Mouse (Mus musculus): ENCODE results near the gene Akap13.

Akap13 gene

GRCm38 (mm10) chr7:75668396-75668795 lies 213.1 kb downstream of the Akap13 start:
- in situ Hi-C loops (cut with MboI; ENCODE audit: low pct_unique_long_range_greater_than_20kb in 1 of 2, low sequenced_read_pairs in 2 of 2, unreplicated experiment in 1 of 2), result no loop called here

GRCm38 (mm10) chr7:75669416-75669815 lies 214.1 kb downstream of the Akap13 start:
- in situ Hi-C loops (cut with MboI; ENCODE audit: low pct_unique_long_range_greater_than_20kb in 1 of 2, low sequenced_read_pairs in 2 of 2, unreplicated experiment in 1 of 2), result no loop called here

- in situ Hi-C loops (cut with MboI; ENCODE audit: low pct_unique_long_range_greater_than_20kb in 1 of 2, low sequenced_read_pairs in 2 of 2, unreplicated experiment in 1 of 2), result no loop called here
These were observed 224.3 kb downstream of the Akap13 start for GRCm38 (mm10) chr7:75679631-75680030.

- in situ Hi-C loops (cut with MboI; ENCODE audit: low pct_unique_long_range_greater_than_20kb in 1 of 2, low sequenced_read_pairs in 2 of 2, unreplicated experiment in 1 of 2), result no loop called here
These were observed 227.6 kb downstream of the Akap13 start for GRCm38 (mm10) chr7:75682901-75683300.

- in situ Hi-C loops (cut with MboI; ENCODE audit: low pct_unique_long_range_greater_than_20kb in 1 of 2, low sequenced_read_pairs in 2 of 2, unreplicated experiment in 1 of 2), result no loop called here
These were observed 228.1 kb downstream of the Akap13 start for GRCm38 (mm10) chr7:75683410-75683809.

- in situ Hi-C loops (cut with MboI; ENCODE audit: low pct_unique_long_range_greater_than_20kb in 1 of 2, low sequenced_read_pairs in 2 of 2, unreplicated experiment in 1 of 2), result no loop called here
These were observed 229.6 kb downstream of the Akap13 start for GRCm38 (mm10) chr7:75684976-75685375.

DNA sequence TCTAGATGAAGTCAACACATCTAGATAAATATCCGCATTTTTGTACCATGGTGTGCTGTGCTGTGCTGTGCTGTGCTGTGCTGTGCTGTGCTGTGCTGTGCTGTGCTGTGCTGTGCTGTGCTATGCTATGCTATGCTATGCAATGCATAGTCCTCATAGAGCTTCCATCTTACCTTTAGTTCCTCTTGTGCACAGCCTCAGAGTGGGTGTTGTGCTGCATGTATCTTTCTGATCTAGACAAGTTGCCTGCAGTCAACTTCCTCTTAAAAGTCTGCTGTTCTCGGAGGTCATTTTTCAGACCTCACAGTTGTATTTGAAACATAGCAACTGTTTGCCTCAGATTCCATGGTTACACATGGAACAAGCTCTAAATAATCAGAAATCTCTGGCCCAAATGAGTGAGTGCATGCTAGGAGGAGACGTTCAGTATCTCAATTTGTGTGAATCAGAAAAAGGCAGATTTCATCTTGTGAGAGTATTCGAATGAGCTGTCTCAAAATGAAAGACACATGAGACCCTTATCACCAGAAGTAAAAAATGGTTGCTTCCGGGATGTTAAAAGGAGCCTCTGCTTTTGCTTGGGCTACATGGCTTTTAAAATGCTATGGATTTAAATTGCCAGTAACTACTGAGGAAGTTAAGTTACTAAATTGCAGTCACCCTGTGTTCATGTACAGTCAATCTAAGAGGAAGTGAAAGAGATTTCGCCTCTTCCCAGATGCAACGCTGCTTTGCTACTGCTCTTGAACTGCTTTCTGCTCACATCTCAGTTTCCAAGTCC lies 230.9 kb downstream of the Akap13 start:
- in situ Hi-C loops (cut with MboI; ENCODE audit: low pct_unique_long_range_greater_than_20kb in 1 of 2, low sequenced_read_pairs in 2 of 2, unreplicated experiment in 1 of 2), result no loop called here

DNA sequence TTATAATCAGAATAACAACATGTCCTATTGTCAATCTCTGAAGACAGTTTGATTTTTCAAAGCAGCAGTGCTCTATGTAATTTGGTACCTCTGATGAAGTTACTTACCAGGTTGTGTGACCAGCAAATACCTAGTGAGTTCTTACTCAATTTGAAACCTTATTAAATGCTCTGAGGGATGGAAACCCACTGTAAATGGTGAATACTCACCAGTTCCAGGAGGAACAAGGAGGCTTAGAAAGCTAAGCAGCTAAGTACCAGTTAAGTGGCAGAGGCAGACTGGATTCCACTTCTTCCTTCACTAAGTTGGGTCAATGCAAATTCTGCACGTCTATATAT lies 231.5 kb downstream of the Akap13 start:
- in situ Hi-C loops (cut with MboI; ENCODE audit: low pct_unique_long_range_greater_than_20kb in 1 of 2, low sequenced_read_pairs in 2 of 2, unreplicated experiment in 1 of 2), result no loop called here

DNA sequence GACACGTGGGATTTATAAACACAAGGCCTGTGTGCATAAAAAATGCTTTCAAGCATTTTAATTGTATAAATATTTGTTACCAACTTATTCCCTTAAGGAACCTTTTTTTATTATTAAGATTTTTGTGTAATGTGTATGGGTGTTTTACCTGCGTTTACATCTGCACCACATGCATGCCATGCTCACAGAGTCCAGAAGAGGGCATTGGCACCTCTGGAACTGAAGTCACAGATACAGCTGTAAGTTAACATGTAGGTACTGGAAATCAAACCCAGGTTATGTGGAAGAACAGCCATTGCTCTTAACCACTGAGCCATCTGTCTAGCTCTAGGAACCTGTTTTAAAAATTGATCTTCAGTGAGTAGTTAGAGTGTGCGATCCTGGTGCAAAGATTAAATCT lies 232.8 kb downstream of the Akap13 start:
- in situ Hi-C loops (cut with MboI; ENCODE audit: low pct_unique_long_range_greater_than_20kb in 1 of 2, low sequenced_read_pairs in 2 of 2, unreplicated experiment in 1 of 2), result no loop called here

DNA sequence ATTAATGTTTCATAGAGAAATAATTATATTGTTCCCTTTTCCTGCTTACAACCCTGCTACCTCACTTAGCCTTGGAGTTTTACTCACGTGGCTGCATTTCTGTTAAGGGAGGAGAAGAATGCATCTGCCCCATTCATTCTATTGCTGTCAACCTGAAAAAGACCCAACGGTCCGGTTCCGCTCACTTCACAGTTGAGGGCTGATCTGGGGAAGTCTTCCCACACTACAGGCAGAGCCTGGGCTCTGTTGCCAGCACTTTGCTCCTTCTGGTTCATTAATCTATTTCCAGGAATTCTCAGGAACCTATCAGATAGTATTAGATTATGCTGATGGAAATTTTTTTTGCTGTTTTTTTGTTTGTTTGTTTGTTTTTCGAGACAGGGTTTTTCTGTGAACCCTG lies 239.4 kb downstream of the Akap13 start:
- in situ Hi-C loops (cut with MboI; ENCODE audit: low pct_unique_long_range_greater_than_20kb in 1 of 2, low sequenced_read_pairs in 2 of 2, unreplicated experiment in 1 of 2), result no loop called here

GRCm38 (mm10) chr7:75699836-75700235 lies 244.5 kb downstream of the Akap13 start:
- in situ Hi-C loops (cut with MboI; ENCODE audit: low pct_unique_long_range_greater_than_20kb in 1 of 2, low sequenced_read_pairs in 2 of 2, unreplicated experiment in 1 of 2), result no loop called here

- in situ Hi-C loops (cut with MboI; ENCODE audit: low pct_unique_long_range_greater_than_20kb in 1 of 2, low sequenced_read_pairs in 2 of 2, unreplicated experiment in 1 of 2), result no loop called here
These were observed 245.5 kb downstream of the Akap13 start for GRCm38 (mm10) chr7:75700771-75701345.

DNA sequence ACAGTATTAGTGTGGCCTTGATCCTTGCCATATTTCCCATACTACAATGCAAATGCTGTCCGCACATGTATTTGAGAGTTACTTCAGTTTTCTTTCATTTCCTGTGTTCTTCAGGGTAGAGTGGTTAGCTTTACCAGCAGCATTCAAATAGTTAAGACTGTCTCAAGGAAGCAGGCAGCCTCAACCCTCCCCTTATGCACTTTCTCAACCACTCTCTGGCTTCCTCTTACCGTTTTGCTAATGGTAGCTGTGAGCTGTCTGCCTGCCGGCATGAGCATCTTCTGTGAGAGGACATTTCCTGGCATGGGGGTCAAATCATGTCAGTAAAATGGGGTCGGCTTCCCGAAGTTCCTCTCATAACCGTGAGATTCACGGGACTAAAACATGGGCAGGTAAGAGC lies 246.4 kb downstream of the Akap13 start:
- in situ Hi-C loops (cut with MboI; ENCODE audit: low pct_unique_long_range_greater_than_20kb in 1 of 2, low sequenced_read_pairs in 2 of 2, unreplicated experiment in 1 of 2), result no loop called here

DNA sequence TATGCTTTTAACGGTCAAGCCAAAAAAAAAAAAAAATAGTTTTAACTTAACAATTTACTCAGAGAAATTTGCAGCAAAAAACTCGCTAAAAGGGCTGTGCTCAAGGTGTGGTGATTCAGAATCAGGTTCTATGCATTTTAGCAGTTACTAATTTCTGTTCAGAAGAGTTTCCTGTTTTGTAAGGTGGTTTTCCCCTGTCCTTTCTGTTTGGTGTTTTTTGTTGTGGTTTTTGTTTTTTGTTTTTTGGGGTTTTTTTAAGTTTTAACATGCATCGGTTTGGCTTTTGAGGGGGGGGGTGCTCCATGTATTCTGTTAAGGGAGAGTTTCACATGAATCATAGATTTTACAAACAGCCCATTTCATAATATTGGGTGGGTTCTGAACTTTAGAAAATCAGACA lies 247.0 kb downstream of the Akap13 start:
- in situ Hi-C loops (cut with MboI; ENCODE audit: low pct_unique_long_range_greater_than_20kb in 1 of 2, low sequenced_read_pairs in 2 of 2, unreplicated experiment in 1 of 2), result no loop called here

DNA sequence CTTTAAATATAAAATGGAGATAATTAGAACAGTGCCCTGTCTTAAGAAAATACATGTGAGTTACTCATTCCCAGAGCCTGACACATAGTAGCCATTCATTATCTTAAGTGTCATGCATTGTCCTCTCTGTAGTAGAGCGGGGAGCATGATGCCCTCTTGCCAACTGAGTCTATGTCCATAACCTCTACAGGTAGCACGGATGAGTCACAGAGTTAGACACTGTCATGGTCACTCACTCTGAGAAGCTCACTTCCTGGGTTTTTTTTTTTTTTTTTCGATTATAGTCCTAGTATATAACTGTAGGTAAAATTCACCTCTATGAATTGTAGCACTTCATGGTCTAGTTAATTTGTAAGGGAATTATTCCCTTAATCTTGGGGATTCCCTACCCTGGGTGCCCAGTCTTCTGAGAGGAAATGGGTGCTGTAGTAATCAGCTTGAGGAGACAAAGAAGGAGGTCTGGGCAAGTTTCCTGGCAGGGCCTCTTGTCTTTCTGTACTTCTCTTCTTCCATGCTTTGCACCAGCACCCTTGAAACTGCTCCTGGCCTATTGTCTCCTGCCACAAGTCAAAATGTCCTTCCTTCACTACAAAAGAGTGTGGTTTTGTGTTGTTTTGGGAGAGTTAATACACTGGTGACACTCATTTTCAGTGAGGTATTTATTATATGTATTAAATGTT lies 247.8 kb downstream of the Akap13 start:
- in situ Hi-C loops (cut with MboI; ENCODE audit: low pct_unique_long_range_greater_than_20kb in 1 of 2, low sequenced_read_pairs in 2 of 2, unreplicated experiment in 1 of 2), result no loop called here

DNA sequence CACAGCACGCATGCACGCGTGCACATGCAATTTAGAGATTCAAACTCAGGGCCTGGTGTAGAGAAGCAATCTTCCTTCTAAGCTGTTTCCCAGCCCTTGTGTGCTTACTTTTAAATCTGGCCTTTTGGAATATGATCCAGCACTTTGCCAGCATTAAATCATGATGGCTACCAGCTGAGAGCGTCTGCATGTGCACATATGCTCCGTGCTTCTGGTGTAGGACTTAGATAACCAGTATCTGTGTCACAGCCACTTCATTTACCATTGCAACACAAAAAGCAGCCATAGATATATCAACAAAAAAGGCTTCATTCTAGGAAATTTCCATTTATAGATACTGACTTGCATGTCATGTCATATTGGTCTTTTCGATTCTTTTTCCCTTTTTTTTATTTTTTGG lies 249.5 kb downstream of the Akap13 start:
- in situ Hi-C loops (cut with MboI; ENCODE audit: low pct_unique_long_range_greater_than_20kb in 1 of 2, low sequenced_read_pairs in 2 of 2, unreplicated experiment in 1 of 2), result no loop called here

- in situ Hi-C loops (cut with MboI; ENCODE audit: low pct_unique_long_range_greater_than_20kb in 1 of 2, low sequenced_read_pairs in 2 of 2, unreplicated experiment in 1 of 2), result no loop called here
These were observed 254.6 kb downstream of the Akap13 start for GRCm38 (mm10) chr7:75709936-75710335.

DNA sequence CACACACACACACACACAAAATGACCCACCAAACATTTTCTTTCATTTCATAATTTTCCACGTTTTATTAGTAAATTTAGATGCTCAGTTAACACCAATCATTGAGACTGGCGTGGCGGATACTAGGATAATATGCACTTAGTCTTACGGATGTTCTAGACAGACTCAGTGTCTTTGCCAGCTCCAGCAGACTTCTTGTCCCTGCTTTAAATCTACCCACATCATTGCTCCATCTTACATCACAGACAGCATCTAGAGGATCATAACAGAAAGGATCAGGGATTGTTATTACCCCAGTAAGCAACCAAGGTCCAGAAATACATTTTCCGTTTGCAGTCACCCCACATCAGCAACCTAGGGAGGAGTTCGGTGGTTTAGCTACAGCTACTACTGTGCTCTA lies 255.6 kb downstream of the Akap13 start:
- in situ Hi-C loops (cut with MboI; ENCODE audit: low pct_unique_long_range_greater_than_20kb in 1 of 2, low sequenced_read_pairs in 2 of 2, unreplicated experiment in 1 of 2), result no loop called here

DNA sequence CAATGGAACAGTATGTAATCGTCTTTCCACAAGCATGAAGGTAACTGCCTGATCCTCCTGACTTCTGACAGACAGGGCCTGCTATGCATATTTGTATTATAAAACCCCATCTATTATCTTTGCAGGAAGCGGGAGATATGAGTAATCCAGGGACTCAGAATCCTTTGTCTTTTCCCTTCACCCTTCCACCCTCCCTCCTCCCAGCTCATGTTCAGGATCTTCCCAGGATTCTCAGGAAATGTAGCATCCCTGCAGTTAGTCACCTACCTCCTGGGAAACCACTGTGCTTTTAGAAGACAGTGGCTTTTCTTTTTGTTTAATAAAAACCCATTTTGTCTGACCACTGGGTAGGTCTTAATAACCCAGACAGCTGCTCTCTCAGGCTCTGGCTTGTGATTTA lies 256.1 kb downstream of the Akap13 start:
- in situ Hi-C loops (cut with MboI; ENCODE audit: low pct_unique_long_range_greater_than_20kb in 1 of 2, low sequenced_read_pairs in 2 of 2, unreplicated experiment in 1 of 2), result no loop called here

- in situ Hi-C loops (cut with MboI; ENCODE audit: low pct_unique_long_range_greater_than_20kb in 1 of 2, low sequenced_read_pairs in 2 of 2, unreplicated experiment in 1 of 2), result no loop called here
These were observed 257.5 kb downstream of the Akap13 start for GRCm38 (mm10) chr7:75712808-75713207.

Measured in mouse embryonic stem cell (cell line).